Mouse (Mus musculus) megakaryocyte, embryonic 14.5 days (primary cell): ENCODE data around the gene Ezh2.

Source experiments
- FLI1 ChIP-seq: IDR thresholded peaks from 2 replicates; pipeline ENCODE4 v1.6.1; 2012; ENCODE audit warnings: low read length, inconsistent platforms, mixed read lengths
- GATA1 ChIP-seq: IDR thresholded peaks from 3 replicates; pipeline ENCODE4 v1.6.1; 2012; ENCODE audit warnings: mixed read lengths, low read length, inconsistent platforms, borderline replicate concordance

GRCm38 (mm10) chr6:47520030-47520429 lies 75.1 kb downstream of the Ezh2 start:
- no peak for TF ChIP-seq GATA1
- no peak for TF ChIP-seq FLI1
